Mouse (Mus musculus): ENCODE results near the gene Rab8a. TPM values are rescaled to one million over a fixed set of nuclear protein-coding genes. Genes with fewer than 3 reads are reported as not detected.

Gene Rab8a
- polyA plus RNA-seq, 1 experiment from 2014 or later = 123 TPM

- no peaks in the 10 kb centered on the region for H3K9me3 ChIP-seq (ENCODE audit: control insufficient read depth, low read length)
- no peak overlapping the region for H3K27ac ChIP-seq (replicated peaks; ENCODE audit: low read depth, low read length)
- H3K9ac ChIP-seq (ENCODE audit: low read length) = no peak overlapping the region
- WGBS = 68% methylated on average over 2 of the region's 2 CpGs
- no peak overlapping the region for H3K4me3 ChIP-seq (ENCODE audit: low read depth, low read length)
- DNase-seq (ENCODE audit: low spot score) (no peak), ATAC-seq (ENCODE audit: insufficient number of reproducible peaks, low FRiP score, low TSS enrichment, low read depth) (no peak)
- H3K4me2 ChIP-seq (ENCODE audit: low read depth, severe bottlenecking) = no peak overlapping the region
- H3K27me3 ChIP-seq (ENCODE audit: control insufficient read depth, insufficient read depth, low read length) = no peaks in the 10 kb centered on the region
- H3K36me3 ChIP-seq (ENCODE audit: control insufficient read depth, insufficient read depth, low read length) = no peaks in the 10 kb centered on the region
- H3K4me1 ChIP-seq (ENCODE audit: control insufficient read depth, insufficient read depth, low read length) = peaks cover 3% of the 10 kb centered on the region; the same call in 1 of the 2 replicates
Measured at GRCm38 (mm10) chr8:72131901-72132300, 29.1 kb upstream of the Rab8a start.

DNA sequence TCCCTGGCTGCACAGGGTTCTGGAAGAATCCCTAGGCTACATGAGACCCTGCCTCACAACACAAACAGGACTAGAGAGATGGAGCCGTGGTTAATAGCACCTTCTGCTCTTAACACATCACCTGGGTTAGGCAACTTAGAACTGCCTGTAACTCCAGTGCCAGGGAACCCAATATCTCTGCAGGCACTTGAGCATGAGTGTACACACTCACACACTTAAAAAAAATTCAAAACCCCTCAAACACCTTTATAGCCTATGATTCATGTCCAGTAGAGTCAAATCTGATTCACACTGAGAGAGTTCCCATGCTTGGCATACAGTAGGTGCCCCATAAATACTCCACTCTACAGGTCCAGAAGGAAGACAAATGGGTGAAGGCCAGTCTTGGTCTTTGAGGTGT is 28.6 kb upstream of the Rab8a start:
- no peak overlapping the region for H3K27ac ChIP-seq (replicated peaks; ENCODE audit: low read depth, low read length)
- no peak for ATAC-seq (ENCODE audit: insufficient number of reproducible peaks, low FRiP score, low TSS enrichment, low read depth)
- 86% methylated on average over 1 of the region's 1 CpGs for WGBS

DNA sequence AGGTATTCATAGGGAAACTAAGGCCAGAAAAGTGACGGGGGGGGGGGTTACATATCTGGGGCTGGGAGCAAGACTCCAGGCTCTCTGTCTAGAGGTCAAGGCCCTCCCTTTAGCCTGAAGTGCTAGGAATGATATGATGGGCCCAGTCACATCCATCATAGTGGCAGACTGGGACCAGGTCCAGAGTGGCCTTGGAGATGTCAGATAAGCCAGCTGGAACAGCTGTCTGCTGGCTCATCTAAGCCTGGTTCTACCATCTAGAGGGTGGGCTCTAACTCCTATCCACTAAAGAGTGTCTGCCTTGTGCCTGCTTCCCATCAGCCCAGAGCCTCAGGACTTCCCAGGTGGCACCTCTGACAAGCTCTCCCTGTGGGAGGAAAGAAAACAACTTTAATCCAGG is 28.1 kb upstream of the Rab8a start:
- ATAC-seq (ENCODE audit: insufficient number of reproducible peaks, low FRiP score, low TSS enrichment, low read depth) = no peak
- Histone ChIP-seq H3K36me3 (ENCODE audit: control insufficient read depth, insufficient read depth, low read length) (no peaks in the 10 kb centered on the region; the same call in 1 of the 2 replicates), H3K4me3 (ENCODE audit: low read depth, low read length) (no peak overlapping the region), H3K27me3 (ENCODE audit: control insufficient read depth, insufficient read depth, low read length) (no peaks in the 10 kb centered on the region), H3K9ac (ENCODE audit: low read length) (no peak overlapping the region), H3K9me3 (ENCODE audit: control insufficient read depth, low read length) (no peaks in the 10 kb centered on the region), H3K4me1 (ENCODE audit: control insufficient read depth, insufficient read depth, low read length) (peaks cover 3% of the 10 kb centered on the region; the same call in 1 of the 2 replicates), H3K4me2 (ENCODE audit: low read depth, severe bottlenecking) (no peak overlapping the region), H3K27ac (replicated peaks; ENCODE audit: low read depth, low read length) (no peak overlapping the region)
- WGBS = 75% methylated on average over 1 of the region's 1 CpGs
- no peak for DNase-seq (ENCODE audit: low spot score)

More for the DNA sequence above, 28.6 kb upstream of the Rab8a start:
- DNase-seq (ENCODE audit: low spot score) = no peak
- Histone ChIP-seq H3K36me3 (ENCODE audit: control insufficient read depth, insufficient read depth, low read length) (no peaks in the 10 kb centered on the region), H3K4me1 (ENCODE audit: control insufficient read depth, insufficient read depth, low read length) (peaks cover 3% of the 10 kb centered on the region; the same call in 1 of the 2 replicates), H3K27me3 (ENCODE audit: control insufficient read depth, insufficient read depth, low read length) (no peaks in the 10 kb centered on the region), H3K4me2 (ENCODE audit: low read depth, severe bottlenecking) (no peak overlapping the region), H3K9me3 (ENCODE audit: control insufficient read depth, low read length) (no peaks in the 10 kb centered on the region), H3K9ac (ENCODE audit: low read length) (no peak overlapping the region), H3K4me3 (ENCODE audit: low read depth, low read length) (no peak overlapping the region)

GRCm38 (mm10) chr8:72133507-72133906 is 27.5 kb upstream of the Rab8a start:
- no peak overlapping the region for H3K4me2 ChIP-seq (ENCODE audit: low read depth, severe bottlenecking)
- H3K36me3 ChIP-seq (ENCODE audit: control insufficient read depth, insufficient read depth, low read length) = peaks cover 4% of the 10 kb centered on the region
- ATAC-seq (ENCODE audit: insufficient number of reproducible peaks, low FRiP score, low TSS enrichment, low read depth) (no peak), DNase-seq (ENCODE audit: low spot score) (no peak)
- WGBS = 52% methylated on average over 1 of the region's 1 CpGs
- H3K9me3 ChIP-seq (ENCODE audit: control insufficient read depth, low read length) = no peaks in the 10 kb centered on the region
- H3K27me3 ChIP-seq (ENCODE audit: control insufficient read depth, insufficient read depth, low read length) = no peaks in the 10 kb centered on the region
- H3K4me1 ChIP-seq (ENCODE audit: control insufficient read depth, insufficient read depth, low read length) = peaks cover 3% of the 10 kb centered on the region; the same call in 1 of the 2 replicates
- no peak overlapping the region for H3K4me3 ChIP-seq (ENCODE audit: low read depth, low read length)
- H3K9ac ChIP-seq (ENCODE audit: low read length) = no peak overlapping the region
- no peak overlapping the region for H3K27ac ChIP-seq (replicated peaks; ENCODE audit: low read depth, low read length)

DNA sequence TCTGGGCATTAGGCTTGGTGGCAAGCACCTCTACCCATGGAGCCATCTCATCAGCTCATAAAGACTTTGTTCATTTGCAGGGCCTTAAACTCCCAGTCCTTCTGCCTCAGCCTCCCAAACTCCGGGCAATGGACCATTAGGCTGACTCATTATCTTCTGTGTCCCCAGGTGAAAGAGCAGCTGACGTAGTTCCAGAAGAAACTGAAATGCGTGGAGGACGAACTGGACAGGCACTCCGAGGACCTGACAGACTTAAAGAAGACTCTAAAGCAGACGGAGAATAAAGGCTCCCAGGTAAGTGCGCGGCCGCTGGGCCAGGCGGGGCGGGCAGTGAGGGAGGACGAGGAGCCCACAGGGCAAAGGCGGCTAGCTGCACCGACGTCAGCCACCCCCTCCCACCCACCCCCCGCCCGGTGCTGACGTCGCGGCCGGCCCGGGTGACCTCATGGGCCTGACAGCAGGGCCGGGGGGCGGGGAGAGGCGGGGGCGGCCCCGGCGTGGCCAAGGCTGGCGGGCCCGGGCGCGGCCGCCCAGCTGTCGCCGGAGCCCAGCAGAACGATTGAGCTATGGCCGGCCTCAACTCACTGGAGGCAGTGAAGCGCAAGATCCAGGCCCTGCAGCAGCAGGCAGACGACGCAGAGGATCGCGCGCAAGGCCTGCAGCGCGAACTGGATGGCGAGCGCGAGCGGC is 26.1 kb upstream of the Rab8a start, which contains the start of gene Tpm4:
Gene Tpm4 (plus strand): TSS at position 220 of the 690 bp plus-strand sequence.
- WGBS = under 1% methylated on average over 40 of the region's 49 CpGs
- peak within 1 kb of the TSS; percentile 77 for H3K4me3 ChIP-seq (ENCODE audit: low read depth, low read length)
- H3K4me2 ChIP-seq (ENCODE audit: low read depth, severe bottlenecking) = peak within 1 kb of the TSS; percentile 78
- H3K9ac ChIP-seq (ENCODE audit: low read length) = peak within 1 kb of the TSS; percentile 98
- H3K4me1 ChIP-seq (ENCODE audit: control insufficient read depth, insufficient read depth, low read length) = peaks cover 3% of the 10 kb centered on the region; the same call in 1 of the 2 replicates
- peak within 1 kb of the TSS; percentile 98 for H3K27ac ChIP-seq (replicated peaks; ENCODE audit: low read depth, low read length)
- DNase-seq (ENCODE audit: low spot score) (no peak), ATAC-seq (ENCODE audit: insufficient number of reproducible peaks, low FRiP score, low TSS enrichment, low read depth) (peak; percentile 85)
- H3K9me3 ChIP-seq (ENCODE audit: control insufficient read depth, low read length) = no peaks in the 10 kb centered on the region
- H3K36me3 ChIP-seq (ENCODE audit: control insufficient read depth, insufficient read depth, low read length) = peaks cover 13% of the 10 kb centered on the region
- H3K27me3 ChIP-seq (ENCODE audit: control insufficient read depth, insufficient read depth, low read length) = no peaks in the 10 kb centered on the region

GRCm38 (mm10) chr8:72135446-72136301 is 25.3 kb upstream of the Rab8a start:
- peak overlapping the region; percentile 98 for H3K27ac ChIP-seq (replicated peaks; ENCODE audit: low read depth, low read length)
- peak overlapping the region; percentile 77 for H3K4me3 ChIP-seq (ENCODE audit: low read depth, low read length)
- peak overlapping the region; percentile 78 for H3K4me2 ChIP-seq (ENCODE audit: low read depth, severe bottlenecking)
- ATAC-seq (ENCODE audit: insufficient number of reproducible peaks, low FRiP score, low TSS enrichment, low read depth) = peak; percentile 69
- DNase-seq (ENCODE audit: low spot score) = peak; percentile 86
- peak overlapping the region; percentile 98 for H3K9ac ChIP-seq (ENCODE audit: low read length)
- WGBS = under 1% methylated on average over 62 of the region's 62 CpGs
- peaks cover 3% of the 10 kb centered on the region; the same call in 1 of the 2 replicates for H3K4me1 ChIP-seq (ENCODE audit: control insufficient read depth, insufficient read depth, low read length)
- H3K27me3 ChIP-seq (ENCODE audit: control insufficient read depth, insufficient read depth, low read length) = no peaks in the 10 kb centered on the region
- no peaks in the 10 kb centered on the region for H3K9me3 ChIP-seq (ENCODE audit: control insufficient read depth, low read length)
- peaks cover 13% of the 10 kb centered on the region for H3K36me3 ChIP-seq (ENCODE audit: control insufficient read depth, insufficient read depth, low read length)

- no peaks in the 10 kb centered on the region for H3K9me3 ChIP-seq (ENCODE audit: control insufficient read depth, low read length)
- peak overlapping the region; percentile 98 for H3K9ac ChIP-seq (ENCODE audit: low read length)
- peak overlapping the region; percentile 77 for H3K4me3 ChIP-seq (ENCODE audit: low read depth, low read length)
- H3K4me1 ChIP-seq (ENCODE audit: control insufficient read depth, insufficient read depth, low read length) = peaks cover under 1% of the 10 kb centered on the region; the same call in 1 of the 2 replicates
- peaks cover 16% of the 10 kb centered on the region for H3K36me3 ChIP-seq (ENCODE audit: control insufficient read depth, insufficient read depth, low read length)
- ATAC-seq (ENCODE audit: insufficient number of reproducible peaks, low FRiP score, low TSS enrichment, low read depth) (peak; percentile 40), DNase-seq (ENCODE audit: low spot score) (peak; percentile 76)
- no peaks in the 10 kb centered on the region for H3K27me3 ChIP-seq (ENCODE audit: control insufficient read depth, insufficient read depth, low read length)
- WGBS = 1% methylated on average over 18 of the region's 18 CpGs
- H3K4me2 ChIP-seq (ENCODE audit: low read depth, severe bottlenecking) = peak overlapping the region; percentile 78
- H3K27ac ChIP-seq (replicated peaks; ENCODE audit: low read depth, low read length) = peak overlapping the region; percentile 98
Measured at GRCm38 (mm10) chr8:72136302-72136978, 24.6 kb upstream of the Rab8a start.

DNA sequence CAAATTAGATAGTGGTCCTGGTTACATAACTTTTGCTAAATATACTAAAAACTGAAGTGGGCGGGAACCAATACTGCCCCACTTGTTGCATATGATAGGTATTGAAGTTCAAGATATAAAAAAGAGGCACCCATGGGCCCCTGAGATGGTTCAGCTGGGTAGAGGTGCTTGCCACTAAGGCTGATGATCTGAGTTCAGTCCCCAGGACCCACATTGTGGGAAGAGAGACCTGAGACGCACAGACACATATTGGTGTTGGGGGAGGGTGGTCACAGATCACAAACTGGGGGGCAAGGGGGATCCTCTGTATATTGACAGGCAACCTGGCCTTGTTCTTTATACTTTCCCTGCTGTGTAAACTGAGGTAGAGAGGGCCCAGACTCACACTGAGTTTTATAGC is 23.6 kb upstream of the Rab8a start:
- ATAC-seq (ENCODE audit: insufficient number of reproducible peaks, low FRiP score, low TSS enrichment, low read depth) (no peak), DNase-seq (ENCODE audit: low spot score) (no peak)
- 81% methylated on average over 2 of the region's 2 CpGs for WGBS
- Histone ChIP-seq H3K27ac (replicated peaks; ENCODE audit: low read depth, low read length) (no peak overlapping the region), H3K4me1 (ENCODE audit: control insufficient read depth, insufficient read depth, low read length) (no peaks in the 10 kb centered on the region), H3K9ac (ENCODE audit: low read length) (no peak overlapping the region), H3K27me3 (ENCODE audit: control insufficient read depth, insufficient read depth, low read length) (no peaks in the 10 kb centered on the region), H3K4me2 (ENCODE audit: low read depth, severe bottlenecking) (peak overlapping the region; percentile 78; the same call in 1 of the 2 replicates), H3K4me3 (ENCODE audit: low read depth, low read length) (no peak overlapping the region), H3K9me3 (ENCODE audit: control insufficient read depth, low read length) (no peaks in the 10 kb centered on the region), H3K36me3 (ENCODE audit: control insufficient read depth, insufficient read depth, low read length) (peaks cover 18% of the 10 kb centered on the region)

Data from limb, embryonic 11.5 days (tissue).